Mouse (Mus musculus) MEL (cell line): ENCODE results near the gene Kif18a. TPM values are rescaled to one million over a fixed set of nuclear protein-coding genes. Genes with fewer than 3 reads are reported as not detected.

ENCODE experiments used
- DNase-seq: peaks from one replicate; pipeline ENCODE4 v3.0.0; 2011; ENCODE audit warnings: low read depth, low spot score
- H3K27ac ChIP-seq: 2 replicates; pipeline ENCODE4 v1.5.1; 2012; ENCODE audit warnings: low read depth, mild to moderate bottlenecking, control low read depth, low read length, moderate library complexity; ENCODE audit not compliant: control insufficient read depth
- H3K27me3 ChIP-seq, 2 experiments: fragments of 150-350 bp in 1 of 2; sonication (generic) in 1 of 2; 2 replicates each; pipeline ENCODE4 v1.6.1; 2012; ENCODE audit warnings: low read length in 2 of 2, mild to moderate bottlenecking in 2 of 2, improper control_type of control experiment in 1 of 2, moderate library complexity in 1 of 2; ENCODE audit not compliant: insufficient read depth in 2 of 2, control insufficient read depth in 1 of 2
- H3K36me3 ChIP-seq, 2 experiments: 2 replicates each; pipeline ENCODE4 v1.6.1; 2012 to 2014; ENCODE audit warnings: low read length in 2 of 2, improper control_type of control experiment in 1 of 2, inconsistent platforms in 1 of 2, mild to moderate bottlenecking in 1 of 2; ENCODE audit not compliant: insufficient read depth in 2 of 2, control insufficient read depth in 1 of 2
- H3K4me1 ChIP-seq, 2 experiments: fragments of 150-350 bp in 1 of 2; sonication (generic) in 1 of 2; 2 replicates each; pipeline ENCODE4 v1.6.1; 2012; ENCODE audit warnings: low read length in 2 of 2, improper control_type of control experiment in 1 of 2, mild to moderate bottlenecking in 1 of 2; ENCODE audit not compliant: insufficient read depth in 2 of 2, control insufficient read depth in 1 of 2
- H3K4me3 ChIP-seq, 2 experiments: fragments of 150-350 bp in 1 of 2; sonication (generic) in 1 of 2; 2 replicates each; pipeline ENCODE4 v1.5.1; 2012; ENCODE audit warnings: low read depth in 2 of 2, low read length in 2 of 2, mild to moderate bottlenecking in 2 of 2, moderate library complexity in 2 of 2, control low read depth in 1 of 2, improper control_type of control experiment in 1 of 2; ENCODE audit not compliant: control insufficient read depth in 1 of 2, insufficient read depth in 1 of 2
- H3K79me2 ChIP-seq: 2 replicates; pipeline ENCODE4 v1.6.1; 2012; ENCODE audit warnings: mild to moderate bottlenecking, low read length, moderate library complexity; ENCODE audit not compliant: control insufficient read depth, poor library complexity, insufficient read depth
- H3K9ac ChIP-seq: 2 replicates; pipeline ENCODE4 v1.6.1; 2012; ENCODE audit warnings: low read depth, mild to moderate bottlenecking, control low read depth, low read length, moderate library complexity; ENCODE audit not compliant: control insufficient read depth, poor library complexity, severe bottlenecking
- H3K9me3 ChIP-seq: fragments of 150-350 bp; sonication (generic); replicated peaks from 2 replicates; pipeline ENCODE4 v1.6.1; 2012; ENCODE audit warnings: mild to moderate bottlenecking, low read length, improper control_type of control experiment, moderate library complexity; ENCODE audit not compliant: insufficient read depth
- BHLHE40 ChIP-seq: IDR thresholded peaks from 2 replicates; pipeline ENCODE4 v1.6.1; 2012; ENCODE audit warnings: low read depth, mild to moderate bottlenecking, inconsistent platforms, low read length, improper control_type of control experiment, borderline replicate concordance
- EP300 ChIP-seq, 2 experiments: IDR thresholded peaks; 2 replicates each; pipeline ENCODE4 v1.6.1; 2011; ENCODE audit warnings: improper control_type of control experiment in 2 of 2, low read length in 2 of 2, low read depth in 1 of 2, mild to moderate bottlenecking in 1 of 2
- ETS1 ChIP-seq: IDR thresholded peaks from 2 replicates; pipeline ENCODE4 v1.6.1; 2012; ENCODE audit warnings: low read depth, mild to moderate bottlenecking, inconsistent platforms, low read length, improper control_type of control experiment, moderate library complexity
- GATA1 ChIP-seq: IDR thresholded peaks from 2 replicates; pipeline ENCODE4 v1.6.1; 2011; ENCODE audit warnings: low read depth, low read length, improper control_type of control experiment
- HCFC1 ChIP-seq: IDR thresholded peaks from 2 replicates; pipeline ENCODE4 v1.6.1; 2012; ENCODE audit warnings: low read depth, mild to moderate bottlenecking, inconsistent platforms, low read length, improper control_type of control experiment, moderate library complexity
- JUND ChIP-seq: IDR thresholded peaks from 2 replicates; pipeline ENCODE4 v1.6.1; 2011; ENCODE audit warnings: low read depth, mild to moderate bottlenecking, improper control_type of control experiment, low read length
- KAT2A ChIP-seq: conservative IDR thresholded peaks from 2 replicates; pipeline ENCODE4 v1.6.1; 2012; ENCODE audit warnings: low read depth, low read length, improper control_type of control experiment, inconsistent platforms
- NRF1 ChIP-seq: IDR thresholded peaks from 2 replicates; pipeline ENCODE4 v1.6.1; 2014; ENCODE audit warnings: low read depth, mild to moderate bottlenecking, inconsistent platforms, low read length, improper control_type of control experiment, moderate library complexity; ENCODE audit not compliant: poor library complexity, insufficient read depth, severe bottlenecking
- POLR2AphosphoS2 ChIP-seq: IDR thresholded peaks from 2 replicates; pipeline ENCODE4 v1.6.1; 2011; ENCODE audit warnings: low read length, improper control_type of control experiment
- RCOR1 ChIP-seq: IDR thresholded peaks from 2 replicates; pipeline ENCODE4 v1.6.1; 2012; ENCODE audit warnings: low read depth, mild to moderate bottlenecking, inconsistent platforms, low read length, improper control_type of control experiment
- TAL1 ChIP-seq: IDR thresholded peaks from 2 replicates; pipeline ENCODE4 v1.6.1; 2012; ENCODE audit warnings: mild to moderate bottlenecking, inconsistent platforms, low read length, moderate library complexity, mixed read lengths
- TCF12 ChIP-seq: IDR thresholded peaks from 2 replicates; pipeline ENCODE4 v1.6.1; 2014; ENCODE audit warnings: low read depth, mild to moderate bottlenecking, inconsistent platforms, low read length, improper control_type of control experiment, moderate library complexity
- ZC3H11A ChIP-seq: IDR thresholded peaks from 2 replicates; pipeline ENCODE4 v1.6.1; 2012; ENCODE audit warnings: low read depth, mild to moderate bottlenecking, inconsistent platforms, low read length, improper control_type of control experiment
- ZKSCAN1 ChIP-seq: IDR thresholded peaks from 2 replicates; pipeline ENCODE4 v1.6.1; 2012; ENCODE audit warnings: low read depth, mild to moderate bottlenecking, inconsistent platforms, low read length, improper control_type of control experiment, moderate library complexity
- polyA plus RNA-seq, 2 experiments: library from polyadenylated mRNA; stranded (reverse) in 1 of 2; unstranded in 1 of 2; fragments of >175 nt in 1 of 2; fragments of >200 nt in 1 of 2; gene quantifications; 2 replicates each; pipeline versions ENCODE4 v1.2.1 to v1.2.4; 2012; ENCODE audit warnings: low replicate concordance in 2 of 2, low read depth in 1 of 2; ENCODE audit not compliant: insufficient read length in 2 of 2, insufficient read depth in 1 of 2, missing spikeins in 1 of 2
- total RNA-seq: library from RNA; depleted of rRNA; stranded (reverse); fragments of 300-350 nt; gene quantifications from 2 replicates; pipeline ENCODE4 v1.2.3, GENCODE M21; 2012

Kif18a gene
- total and polyA plus RNA-seq, 3 experiments, result 7.9 to 10.2 TPM; not detected in 1

GRCm38 (mm10) chr2:109298160-109298559, 17.6 kb downstream of the Kif18a start:
- DNase-seq, result no peak
- H3K27me3 ChIP-seq, result no peaks in the 10 kb centered on the region
- H3K9me3 ChIP-seq, result no peaks in the 10 kb centered on the region
- no peak overlapping the region for H3K4me3 ChIP-seq
- TF ChIP-seq KAT2A (no peak), EP300 (IDR thresholded peaks at IDR 0.05; ENCODE audit: low read depth in 1 of 2, low read length in 2 of 2) (no peak), POLR2AphosphoS2 (no peak), GATA1 (no peak), JUND (no peak), ETS1 (no peak), BHLHE40 (no peak)
- TF ChIP-seq, all 39 proteins: peak for 0
- H3K27ac ChIP-seq, result no peak overlapping the region
- H3K79me2 ChIP-seq, result no peaks in the 10 kb centered on the region
- peaks cover 3 to 4% of the 10 kb centered on the region in 2 experiments; a peak in 2 of 4 replicates for H3K4me1 ChIP-seq
- no peak overlapping the region for H3K9ac ChIP-seq
- peaks cover 13 to 34% of the 10 kb centered on the region in 2 experiments for H3K36me3 ChIP-seq

DNA sequence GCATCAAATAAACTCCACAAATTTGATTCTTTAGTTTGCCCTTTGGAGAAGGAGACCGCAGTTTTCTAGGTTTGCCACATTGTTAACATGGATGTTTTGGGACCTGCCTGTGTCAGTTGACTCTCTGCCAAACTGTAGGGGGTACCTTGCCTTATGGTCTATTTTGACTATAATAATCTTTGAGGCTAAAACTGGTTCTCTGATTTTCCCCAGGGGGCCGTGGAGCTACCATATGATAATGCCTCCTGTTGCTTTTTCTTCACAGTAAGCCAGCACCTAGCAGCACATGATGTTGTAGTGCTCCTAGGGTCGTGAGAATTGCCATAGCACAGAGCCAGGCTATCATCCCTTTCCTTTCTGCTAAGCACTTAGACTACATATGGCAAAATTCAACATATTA, 21.7 kb downstream of the Kif18a start:
- H3K4me1 ChIP-seq, result peaks cover 3 to 4% of the 10 kb centered on the region in 2 experiments; a peak in 2 of 4 replicates
- no peak overlapping the region for H3K9ac ChIP-seq
- no peaks in the 10 kb centered on the region for H3K9me3 ChIP-seq
- H3K36me3 ChIP-seq, result peaks cover 15 to 22% of the 10 kb centered on the region in 2 experiments
- TF ChIP-seq ZKSCAN1 (no peak), NRF1 (no peak), HCFC1 (no peak)
- TF ChIP-seq, all 39 proteins: peak for 0
- no peak for DNase-seq
- Histone ChIP-seq H3K27me3 (no peaks in the 10 kb centered on the region), H3K4me3 (no peak overlapping the region), H3K79me2 (no peaks in the 10 kb centered on the region), H3K27ac (no peak overlapping the region)

DNA sequence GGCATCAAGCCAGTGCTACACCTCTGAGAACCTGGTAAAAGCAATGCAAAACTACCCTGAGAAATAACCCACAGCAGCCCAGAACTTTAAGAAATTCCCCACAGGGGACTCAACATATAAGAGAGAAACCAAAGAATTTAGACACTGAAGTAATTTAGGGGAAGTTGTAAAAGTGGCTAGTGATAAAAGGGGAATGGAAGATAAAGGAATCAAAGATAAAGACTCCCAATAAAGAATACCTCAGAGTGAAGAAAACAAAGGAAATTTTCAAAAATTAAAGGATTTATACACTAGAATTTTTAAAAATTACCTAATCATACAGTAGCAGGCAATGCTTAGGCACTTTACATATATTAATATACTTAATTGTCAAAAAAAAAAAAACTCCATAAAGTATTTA, 23.1 kb downstream of the Kif18a start:
- no peak overlapping the region for H3K4me3 ChIP-seq
- H3K9ac ChIP-seq, result no peak overlapping the region
- TF ChIP-seq ZKSCAN1 (no peak), TCF12 (no peak), GATA1 (peak; percentile 85), RCOR1 (0 out of 2 replicates have a peak, but pooled peaks have one; percentile 10), KAT2A (no peak), EP300 (IDR thresholded peaks at IDR 0.05; ENCODE audit: low read depth in 1 of 2, low read length in 2 of 2) (peak in 1 of 2 experiments; percentile 68; a peak in 2 of 4 replicates), ZC3H11A (no peak), TAL1 (no peak)

More for the DNA sequence above, 23.1 kb downstream of the Kif18a start:
- Histone ChIP-seq H3K27ac (no peak overlapping the region), H3K79me2 (no peaks in the 10 kb centered on the region), H3K36me3 (peaks cover 15 to 25% of the 10 kb centered on the region in 2 experiments), H3K9me3 (no peaks in the 10 kb centered on the region), H3K27me3 (no peaks in the 10 kb centered on the region), H3K4me1 (peaks cover 3 to 4% of the 10 kb centered on the region in 2 experiments; a peak in 2 of 4 replicates)
- peak; percentile 15 for DNase-seq
